Mouse (Mus musculus): ENCODE results near the gene Mfsd14a. TPM values are rescaled to one million over a fixed set of nuclear protein-coding genes. Genes with fewer than 3 reads are reported as not detected.
"Not testable (repeated sequence)": the region's sequence is repeated elsewhere in the genome, so short reads cannot be mapped to it uniquely, and the experiment has no call there.

Gene Mfsd14a
- 10 to 100 TPM; 60.9 to 62.1 TPM for total RNA-seq (2021)

DNA sequence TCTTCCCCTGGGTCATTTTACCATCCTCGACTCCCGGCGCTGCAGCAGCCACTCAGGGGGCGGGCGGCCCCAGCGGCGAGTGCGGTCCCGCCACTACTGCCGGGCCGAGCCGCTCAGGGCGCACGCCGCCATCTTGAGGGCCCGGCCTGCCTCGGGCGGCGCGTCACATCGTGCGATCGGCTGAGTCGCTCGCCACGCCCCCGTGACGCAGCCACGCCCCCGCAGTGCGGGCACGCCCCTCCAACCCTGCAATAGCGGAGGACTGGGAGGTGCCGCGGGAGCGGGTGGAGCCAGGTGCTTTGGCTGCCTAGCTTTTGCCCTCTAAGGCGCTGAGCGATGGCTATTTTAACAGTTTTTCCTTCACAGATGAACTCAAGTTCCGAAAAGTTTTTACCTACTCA lies at the start of gene Mfsd14a:
Mfsd14a (minus strand) TSS at position 215 of the 401 bp plus-strand sequence.
- DNase-seq: peak; percentile 99

DNA sequence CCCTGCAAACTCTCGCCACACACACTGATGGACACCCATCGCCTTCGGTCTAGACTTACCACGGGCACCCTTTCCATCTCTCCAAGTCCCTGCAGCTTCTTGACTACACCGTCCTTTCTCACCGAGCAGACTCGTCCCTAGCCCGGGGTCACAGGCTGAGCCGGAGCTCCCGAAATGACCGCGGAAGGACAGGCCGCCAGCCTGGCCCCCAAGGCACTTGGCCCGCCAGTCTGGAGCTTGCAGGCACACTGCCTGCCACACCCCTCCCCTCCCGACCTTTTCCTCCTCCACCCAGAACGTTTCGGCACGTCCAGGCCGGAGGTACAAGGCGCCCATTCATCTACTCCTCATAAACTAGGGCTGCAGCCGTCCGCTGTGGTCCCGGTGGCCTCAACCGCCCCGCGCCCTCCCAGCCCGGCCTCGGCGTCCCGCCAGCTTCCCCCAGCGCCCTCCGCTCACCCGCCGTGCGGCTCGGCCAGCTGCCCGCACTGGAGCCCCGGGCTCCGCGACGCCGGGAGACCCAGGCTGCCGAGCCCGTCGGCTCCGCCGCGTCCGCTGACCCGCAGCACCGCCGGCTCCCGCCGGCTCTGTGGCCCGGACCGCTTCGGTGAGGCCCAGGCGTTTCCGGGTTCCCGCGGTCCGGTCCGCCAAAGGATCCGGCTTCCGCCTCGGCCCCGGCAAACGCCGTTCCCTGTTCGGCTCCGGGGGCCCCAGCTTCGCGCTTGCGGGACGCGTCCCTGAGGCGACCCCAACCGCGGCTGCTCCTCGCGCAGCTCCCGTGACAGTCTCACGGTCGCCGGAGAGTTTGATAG lies 49.4 kb upstream of the Mfsd14a start:
- peak; percentile 80 to 82 for DNase-seq

DNA sequence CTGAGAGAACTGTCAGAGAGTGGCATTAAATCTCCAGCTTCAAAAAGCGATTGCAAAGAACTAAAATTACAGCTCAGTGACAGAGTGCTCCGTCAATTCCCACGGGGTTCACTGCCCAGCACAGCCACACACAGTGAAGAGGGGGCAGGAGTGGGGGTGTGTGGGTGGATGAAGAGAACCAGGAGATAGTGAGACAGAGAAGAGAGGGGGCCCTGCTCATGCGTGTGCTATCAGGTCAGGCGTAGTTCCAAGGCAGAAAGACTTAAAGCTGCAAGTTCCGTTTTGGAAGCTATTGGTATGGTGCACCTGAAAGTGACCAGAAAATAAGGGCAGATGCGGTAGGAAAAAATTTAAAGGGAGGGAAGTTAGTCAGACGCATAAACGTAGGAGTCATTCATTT lies 48.5 kb upstream of the Mfsd14a start:
- DNase-seq: no peak

DNA sequence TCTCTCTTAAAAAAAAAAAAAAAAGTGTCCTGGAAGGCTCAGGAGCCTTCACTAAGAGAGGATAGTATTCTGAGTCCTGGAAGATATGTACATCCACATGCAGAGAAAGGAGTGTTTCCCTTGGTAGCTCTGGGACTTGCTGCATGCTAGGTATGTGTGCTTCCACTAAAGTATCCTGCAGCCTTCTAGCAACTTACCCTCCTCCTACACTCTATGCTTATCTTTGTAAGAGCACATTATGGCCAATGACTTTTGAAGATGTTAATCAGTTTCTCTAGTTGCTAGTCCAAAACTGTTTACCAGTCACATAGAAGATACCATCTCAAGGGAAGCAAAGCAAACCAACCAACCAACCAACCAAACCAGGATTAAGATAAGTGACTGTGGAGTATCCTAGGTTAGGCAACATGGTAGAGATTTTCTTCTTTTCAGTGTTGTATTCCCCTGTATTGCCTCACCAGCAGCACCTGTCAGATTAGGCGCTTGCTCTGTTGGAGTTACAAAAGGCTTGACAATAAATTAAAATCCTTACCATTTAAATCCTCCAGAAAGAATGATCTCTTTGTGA lies 43.2 kb upstream of the Mfsd14a start:
- DNase-seq: no peak

GRCm38 (mm10) chr3:116703835-116704234 lies 41.4 kb upstream of the Mfsd14a start:
- no peak for DNase-seq

DNA sequence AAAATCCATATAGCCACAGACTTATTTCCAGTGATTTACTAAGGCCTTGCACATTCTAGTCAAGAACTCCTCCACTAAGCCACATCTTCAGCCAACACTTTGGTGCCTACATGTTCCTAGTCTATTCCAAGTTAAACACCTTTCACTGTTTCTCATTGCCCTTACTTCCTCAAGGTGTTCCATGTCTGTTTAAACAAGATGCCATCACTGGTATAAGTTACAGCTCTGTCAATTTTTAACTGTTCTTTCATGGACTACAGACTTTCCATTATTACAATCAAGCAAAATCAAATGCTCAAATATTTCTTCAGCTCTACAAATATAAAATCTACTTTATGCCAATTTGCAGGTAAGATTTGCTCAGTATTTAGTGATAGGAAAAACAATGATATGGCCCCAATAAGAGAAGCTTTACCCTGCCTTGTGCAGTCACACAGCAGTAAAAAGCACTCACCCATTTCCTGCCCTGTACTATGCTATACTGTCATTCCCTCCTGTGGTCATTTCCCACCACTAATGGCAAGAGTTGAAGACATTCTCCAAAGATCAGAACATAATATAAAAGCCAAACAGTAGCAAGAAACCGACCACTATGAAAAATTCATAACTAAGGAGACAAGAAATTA lies 40.3 kb upstream of the Mfsd14a start:
- DNase-seq: no peak

GRCm38 (mm10) chr3:116701601-116702000 lies 39.1 kb upstream of the Mfsd14a start:
- no peak for DNase-seq

- no peak for DNase-seq
Observed at GRCm38 (mm10) chr3:116698786-116699185, 36.3 kb upstream of the Mfsd14a start.

GRCm38 (mm10) chr3:116695666-116695985 lies 33.1 kb upstream of the Mfsd14a start:
- DNase-seq: no peak

DNA sequence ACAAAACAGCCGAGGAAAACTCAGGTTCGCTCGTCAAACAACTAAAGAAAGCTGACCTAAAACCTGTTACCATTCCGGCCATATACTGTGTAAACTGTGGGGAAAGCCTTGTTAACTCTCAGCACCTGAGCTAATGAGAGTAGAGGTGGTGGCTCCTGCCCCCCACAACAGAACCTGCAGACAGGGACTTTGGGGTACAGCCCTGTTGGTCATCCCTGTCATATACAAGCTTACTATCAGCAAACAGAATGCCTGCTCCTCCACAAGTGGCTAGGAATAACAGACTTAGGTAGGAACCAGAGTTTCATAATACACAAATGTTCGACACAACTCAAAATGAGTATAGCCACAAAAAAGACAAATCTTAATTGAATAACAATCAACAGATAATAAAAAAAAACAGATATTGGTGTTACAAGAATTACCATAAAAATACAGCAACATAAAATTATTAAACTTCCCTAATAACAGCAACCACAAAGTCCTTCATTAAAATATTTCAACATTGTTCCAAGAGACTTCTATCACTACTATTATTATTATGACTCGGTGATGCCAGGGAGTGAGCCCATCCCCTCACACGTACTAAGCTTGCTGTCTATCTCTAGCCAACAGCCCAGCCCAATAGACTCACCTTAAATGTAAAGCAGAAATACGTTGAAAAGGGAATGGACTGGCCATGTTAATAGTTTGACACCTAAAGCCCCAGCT lies 32.6 kb upstream of the Mfsd14a start:
- no peak for DNase-seq

- DNase-seq: no peak
Observed at GRCm38 (mm10) chr3:116694312-116694711, 31.8 kb upstream of the Mfsd14a start.

DNA sequence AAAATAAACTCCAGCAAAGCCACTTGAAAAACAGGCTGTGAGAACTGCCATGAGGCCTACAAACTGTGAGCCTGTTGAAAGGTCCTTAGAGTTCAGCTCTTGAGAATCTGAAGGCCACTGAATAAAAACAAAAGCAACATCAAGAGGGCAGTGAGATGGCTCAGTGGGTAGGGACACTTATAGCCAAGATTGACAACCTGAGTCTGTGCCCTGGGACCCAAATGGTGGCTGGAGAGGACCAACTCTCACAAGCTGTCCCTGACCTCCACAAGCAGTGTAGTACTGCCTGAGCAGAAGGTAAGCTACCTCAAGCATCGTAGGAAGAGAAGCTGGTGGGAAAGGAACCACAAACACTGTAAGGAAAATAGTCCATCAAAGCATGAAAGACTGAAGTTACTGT lies 18.7 kb upstream of the Mfsd14a start, which contains the start of gene Gm43191:
Gm43191 (minus strand) TSS at position 101 of the 400 bp plus-strand sequence.
- no peak for DNase-seq

DNA sequence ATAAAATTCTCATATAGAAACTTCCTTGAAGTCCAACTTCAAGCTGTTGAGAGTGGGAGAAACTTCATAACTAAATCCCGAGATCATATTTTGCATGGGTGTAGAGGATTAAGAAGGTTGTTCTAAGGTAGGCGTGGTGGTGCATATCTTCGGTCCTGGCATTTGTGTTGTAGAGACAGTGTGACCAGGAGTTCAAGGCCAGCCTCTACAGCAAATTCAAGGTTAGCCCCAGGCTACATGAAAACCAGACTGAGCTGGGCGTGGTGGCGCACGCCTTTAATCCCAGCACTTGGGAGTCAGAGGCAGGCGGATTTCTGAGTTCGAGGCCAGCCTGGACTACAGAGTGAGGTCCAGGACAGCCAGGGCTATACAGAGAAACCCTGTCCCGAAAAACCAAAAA lies 1.8 kb upstream of the Mfsd14a start:
- DNase-seq: not testable (repeated sequence)

DNA sequence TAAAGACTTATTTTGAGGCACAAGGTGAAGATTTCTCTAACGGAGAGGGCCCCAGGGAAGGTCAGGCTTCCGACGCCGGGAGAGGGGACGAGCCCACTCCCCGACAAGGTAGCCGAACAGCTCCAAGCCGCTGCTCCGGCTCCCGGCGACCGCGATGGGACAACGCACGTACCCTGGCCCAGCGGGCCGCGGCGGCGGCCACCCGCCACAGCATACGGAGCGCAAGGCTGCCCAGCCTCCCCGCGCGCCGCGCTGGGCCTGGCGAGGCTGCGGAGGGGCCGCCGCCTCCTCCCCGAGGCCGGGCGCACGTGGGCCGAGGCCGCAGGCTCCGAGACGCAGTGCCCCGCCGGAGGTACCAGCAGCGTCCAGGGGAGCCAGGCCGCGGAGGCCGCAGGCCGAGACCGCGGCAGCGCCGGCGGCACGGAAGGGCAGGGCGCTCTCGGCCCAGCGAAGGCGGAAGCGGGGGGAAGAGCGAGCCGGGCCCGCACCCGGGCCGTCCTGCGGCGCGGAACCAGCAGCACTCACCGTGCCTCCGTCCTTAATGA lies 535 bp downstream of the Mfsd14a start:
- peak; percentile 37 to 44 for DNase-seq

GRCm38 (mm10) chr3:116661288-116661869 lies 1.1 kb downstream of the Mfsd14a start:
- no peak for DNase-seq

DNA sequence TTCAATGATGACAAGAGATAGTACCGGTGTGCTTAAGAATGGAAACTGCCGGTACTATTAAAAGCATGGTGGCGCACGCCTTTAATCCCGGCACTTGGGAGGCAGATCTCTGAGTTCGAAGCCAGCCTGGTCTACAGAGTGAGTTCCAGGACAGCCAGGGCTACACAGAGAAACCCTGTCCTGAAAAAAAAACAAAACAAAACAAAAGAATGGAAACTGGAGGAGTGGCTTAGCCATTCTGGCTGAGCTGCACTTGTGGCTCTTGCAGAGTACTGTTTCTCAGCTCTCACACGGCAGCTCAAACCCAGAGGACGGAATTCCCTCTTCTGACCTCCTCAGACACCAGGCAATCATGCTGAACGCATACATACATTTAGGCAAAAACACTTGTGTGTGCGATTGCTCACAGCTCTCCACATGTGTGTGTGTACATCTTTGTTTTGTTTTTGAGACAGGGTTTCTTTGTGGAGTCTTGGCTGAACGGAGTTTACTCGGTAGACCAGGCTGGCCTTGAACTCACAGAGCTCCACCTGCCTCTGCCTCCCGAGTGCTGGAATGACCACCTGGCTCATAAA lies 2.5 kb downstream of the Mfsd14a start:
- no peak for DNase-seq

DNA sequence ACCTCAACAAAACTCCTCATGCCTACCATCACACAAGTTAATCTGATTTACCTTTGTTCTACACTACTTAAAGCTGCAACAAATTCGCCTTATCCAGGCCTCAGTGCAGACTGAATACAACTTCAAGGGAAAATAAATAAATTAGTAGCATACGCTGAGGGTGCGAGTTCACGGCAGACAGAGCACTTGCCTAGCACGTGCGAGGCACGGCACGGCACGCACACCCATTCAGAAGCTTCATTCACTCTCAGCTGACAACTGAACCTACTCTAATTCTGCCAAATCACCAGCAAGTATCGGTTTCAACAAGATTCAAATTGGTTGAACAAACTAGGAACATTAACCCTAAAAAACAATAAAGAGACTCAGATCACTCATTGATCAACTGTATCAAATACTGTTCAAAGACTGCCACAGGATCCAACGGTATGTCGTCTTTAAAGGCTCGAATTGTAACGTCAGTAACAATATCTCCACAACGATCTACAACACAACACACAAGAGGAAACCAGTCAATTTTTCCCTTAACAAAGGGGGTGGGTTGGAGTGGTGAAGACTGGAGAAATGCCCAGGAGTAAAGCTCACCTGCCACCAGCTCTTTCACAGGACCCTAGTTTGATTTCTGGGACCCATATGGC lies 3.4 kb downstream of the Mfsd14a start:
- no peak for DNase-seq

GRCm38 (mm10) chr3:116656184-116656965 lies 6.1 kb downstream of the Mfsd14a start:
- DNase-seq: no peak

DNA sequence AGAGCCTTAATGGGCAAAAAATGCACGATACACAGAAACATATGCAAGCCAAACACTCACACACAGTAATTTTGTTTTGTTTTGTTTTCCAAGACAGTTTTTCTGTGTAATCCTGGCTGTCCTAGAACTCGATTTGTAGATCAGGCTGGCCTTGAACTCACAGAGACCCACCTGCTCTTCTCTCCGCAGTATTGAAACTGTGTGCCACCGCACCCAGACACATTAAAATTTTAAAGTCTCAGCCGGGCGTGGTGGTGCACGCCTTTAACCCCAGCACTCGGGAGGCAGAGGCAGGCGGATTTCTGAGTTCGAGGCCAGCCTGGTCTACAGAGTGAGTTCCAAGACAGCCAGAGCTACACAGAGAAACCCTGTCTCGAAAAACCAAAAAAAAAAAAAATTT lies 8.4 kb downstream of the Mfsd14a start:
- DNase-seq: not testable (repeated sequence)

DNA sequence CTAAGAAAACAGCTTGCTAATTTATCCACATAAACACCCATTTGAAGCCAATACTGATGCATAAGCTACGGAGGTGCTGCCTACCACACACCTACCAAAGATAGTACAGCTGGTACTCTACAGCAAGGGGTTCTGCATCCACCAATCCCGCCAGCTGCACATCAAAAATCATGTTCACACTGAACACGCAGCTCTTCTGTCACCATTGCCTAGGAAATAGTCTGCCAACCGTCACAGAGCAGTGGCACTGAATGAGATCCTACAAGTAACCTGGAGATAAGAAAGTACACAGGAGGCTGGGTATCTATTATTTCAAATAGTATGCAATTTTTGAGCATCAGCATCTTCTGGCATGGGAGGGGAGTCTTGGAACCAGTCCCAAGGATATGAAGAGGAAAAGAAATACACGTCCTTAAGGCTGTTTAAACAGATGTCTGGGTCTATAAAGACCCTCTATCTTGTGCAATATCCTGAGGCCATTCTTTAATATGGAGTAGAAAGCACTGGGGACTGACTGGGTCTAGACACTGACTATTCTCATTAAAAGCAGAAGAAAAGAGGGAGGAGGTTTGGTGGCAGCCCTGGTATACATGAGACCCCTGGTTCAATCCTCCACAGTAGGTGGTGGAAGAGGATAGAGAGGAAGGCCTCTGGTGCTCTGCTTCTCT lies 9.1 kb downstream of the Mfsd14a start:
- no peak for DNase-seq

Measured in layer of hippocampus, postnatal 36 days (tissue).